Mouse (Mus musculus): ENCODE data around the gene Vmn2r98. TPM values are rescaled to one million over a fixed set of nuclear protein-coding genes. Genes with fewer than 3 reads are reported as not detected.
"Not testable (repeated sequence)": the region's sequence is repeated elsewhere in the genome, so short reads cannot be mapped to it uniquely, and the experiment has no call there.

Gene Vmn2r98
- polyA plus RNA-seq (2014; fragmentation: Nextera tagmentation; extraction: Ambion mirVana) = not detected in 2 replicates

- H3K4me2 ChIP-seq (ENCODE audit: low read length); H3K36me3 ChIP-seq (ENCODE audit: control insufficient read depth, insufficient read depth, low read length); H3K4me1 ChIP-seq (ENCODE audit: control insufficient read depth, insufficient read depth, low read length); DNase-seq; H3K27me3 ChIP-seq (ENCODE audit: control insufficient read depth, insufficient read depth, low read length); H3K9ac ChIP-seq (replicated peaks; ENCODE audit: low read length); H3K27ac ChIP-seq (replicated peaks; ENCODE audit: low read depth, low read length); H3K9me3 ChIP-seq (ENCODE audit: control insufficient read depth, low read length); ATAC-seq (ENCODE audit: low FRiP score, low TSS enrichment); H3K4me3 ChIP-seq (replicated peaks; ENCODE audit: low read depth, low read length): not testable (repeated sequence)
Observed at GRCm38 (mm10) chr17:19053160-19053559, at the start of gene Vmn2r98. Gene Vmn2r98, plus strand, starts transcription at chr17:19053460.

- not testable (repeated sequence) for H3K4me2 ChIP-seq (ENCODE audit: low read length); H3K9ac ChIP-seq (replicated peaks; ENCODE audit: low read length); ATAC-seq (ENCODE audit: low FRiP score, low TSS enrichment); H3K4me1 ChIP-seq (ENCODE audit: control insufficient read depth, insufficient read depth, low read length); H3K27me3 ChIP-seq (ENCODE audit: control insufficient read depth, insufficient read depth, low read length); H3K36me3 ChIP-seq (ENCODE audit: control insufficient read depth, insufficient read depth, low read length); H3K27ac ChIP-seq (replicated peaks; ENCODE audit: low read depth, low read length); H3K4me3 ChIP-seq (replicated peaks; ENCODE audit: low read depth, low read length); DNase-seq
- WGBS = 69% methylated on average over 1 of the region's 1 CpGs
- peaks cover 14% of the 10 kb centered on the region for H3K9me3 ChIP-seq (ENCODE audit: control insufficient read depth, low read length)
Observed at GRCm38 (mm10) chr17:19031441-19031840, 21.8 kb upstream of the Vmn2r98 start.

GRCm38 (mm10) chr17:19031962-19032361 lies 21.3 kb upstream of the Vmn2r98 start:
- Histone ChIP-seq H3K36me3 (ENCODE audit: control insufficient read depth, insufficient read depth, low read length) (no peaks in the 10 kb centered on the region), H3K9ac (replicated peaks; ENCODE audit: low read length) (no peak overlapping the region), H3K4me3 (replicated peaks; ENCODE audit: low read depth, low read length) (no peak overlapping the region), H3K27ac (replicated peaks; ENCODE audit: low read depth, low read length) (no peak overlapping the region), H3K9me3 (ENCODE audit: control insufficient read depth, low read length) (peaks cover 14% of the 10 kb centered on the region), H3K4me2 (ENCODE audit: low read length) (no peak overlapping the region), H3K4me1 (ENCODE audit: control insufficient read depth, insufficient read depth, low read length) (no peaks in the 10 kb centered on the region), H3K27me3 (ENCODE audit: control insufficient read depth, insufficient read depth, low read length) (no peaks in the 10 kb centered on the region)
- ATAC-seq (ENCODE audit: low FRiP score, low TSS enrichment) = no peak
- 65% methylated on average over 2 of the region's 2 CpGs for WGBS
- no peak for DNase-seq

GRCm38 (mm10) chr17:19032721-19033120 lies 20.5 kb upstream of the Vmn2r98 start:
- no peak overlapping the region for H3K27ac ChIP-seq (replicated peaks; ENCODE audit: low read depth, low read length)
- H3K4me3 ChIP-seq (replicated peaks; ENCODE audit: low read depth, low read length) = no peak overlapping the region
- peaks cover 18% of the 10 kb centered on the region for H3K9me3 ChIP-seq (ENCODE audit: control insufficient read depth, low read length)
- no peaks in the 10 kb centered on the region for H3K27me3 ChIP-seq (ENCODE audit: control insufficient read depth, insufficient read depth, low read length)
- ATAC-seq (ENCODE audit: low FRiP score, low TSS enrichment) (no peak), DNase-seq (no peak)
- 75% methylated on average over 3 of the region's 3 CpGs for WGBS
- H3K9ac ChIP-seq (replicated peaks; ENCODE audit: low read length) = no peak overlapping the region
- H3K36me3 ChIP-seq (ENCODE audit: control insufficient read depth, insufficient read depth, low read length) = no peaks in the 10 kb centered on the region
- H3K4me2 ChIP-seq (ENCODE audit: low read length) = no peak overlapping the region
- no peaks in the 10 kb centered on the region for H3K4me1 ChIP-seq (ENCODE audit: control insufficient read depth, insufficient read depth, low read length)

Other genes with a start within 250 kb of the Vmn2r98 start
- 0.09 TPM in 1 of 2 replicates, not detected in the other for gene Vmn2r97, start 139.2 kb upstream of the Vmn2r98 start, polyA plus RNA-seq (2014; fragmentation: Nextera tagmentation; extraction: Ambion mirVana)

Data from midbrain, embryonic 14.5 days (tissue).